15 mouse cellular contexts compared by ENCODE assay signal in genomic region chr3:41492031-41492726, GRCm38 (mm10).
DNase-seq lines count a peak whose midpoint lies in the region; ATAC-seq lines count a peak whose summit lies in the region.
"Had no signal": no experiment of that assay in that cellular context is flagged by ENCODE, and none has a peak within 500 bp of the region (broad histone marks: within the 10 kb centered on the region; RNA-seq: fewer than 3 reads in every experiment).

No protein-coding gene starts in this region.

- no peak for ATAC-seq in hindbrain, embryonic 16.5 days
- no peak for ATAC-seq in heart, embryonic 12.5 days (ENCODE audit: insufficient number of reproducible peaks, low FRiP score)
- ATAC-seq: forebrain, embryonic 16.5 days had no signal

- no peak overlapping the region for H3K9ac ChIP-seq in hindbrain, embryonic 16.5 days (ENCODE audit: low read depth, low read length)
- no peak overlapping the region for H3K9ac ChIP-seq in heart, embryonic 12.5 days
- H3K9ac ChIP-seq: hindbrain, embryonic 15.5 days; lung, embryonic 15.5 days; neural tube, embryonic 12.5 days had no signal

- H3K36me3 ChIP-seq in hindbrain, embryonic 16.5 days (ENCODE audit: control insufficient read depth, insufficient read depth, low read length): no peaks in the 10 kb centered on the region
- no peaks in the 10 kb centered on the region for H3K36me3 ChIP-seq in heart, embryonic 12.5 days
- H3K36me3 ChIP-seq: hindbrain, embryonic 15.5 days; lung, embryonic 15.5 days; neural tube, embryonic 12.5 days had no signal

- no peaks in the 10 kb centered on the region for H3K9me3 ChIP-seq in hindbrain, embryonic 16.5 days (ENCODE audit: control insufficient read depth, low read length)
- H3K9me3 ChIP-seq in heart, embryonic 12.5 days (replicated peaks): no peaks in the 10 kb centered on the region
- H3K9me3 ChIP-seq: hindbrain, embryonic 15.5 days; lung, embryonic 15.5 days; neural tube, embryonic 12.5 days had no signal

- 82% methylated on average over 3 of the region's 3 CpGs for WGBS in hindbrain, embryonic 16.5 days
- 76% methylated on average over 3 of the region's 3 CpGs for WGBS in heart, embryonic 12.5 days

- H3K27ac ChIP-seq in hindbrain, embryonic 16.5 days (ENCODE audit: low read depth, low read length): no peak overlapping the region
- no peak overlapping the region for H3K27ac ChIP-seq in heart, embryonic 12.5 days (ENCODE audit: poor library complexity, severe bottlenecking)
- H3K27ac ChIP-seq: hindbrain, embryonic 15.5 days; lung, embryonic 15.5 days; neural tube, embryonic 12.5 days had no signal

- H3K4me1 ChIP-seq in hindbrain, embryonic 16.5 days (ENCODE audit: control insufficient read depth, insufficient read depth, low read depth, low read length): no peaks in the 10 kb centered on the region
- H3K4me1 ChIP-seq in heart, embryonic 12.5 days (replicated peaks): peaks cover 14% of the 10 kb centered on the region; the same call in 1 of the 2 replicates
- H3K4me1 ChIP-seq: hindbrain, embryonic 15.5 days had no signal

- H3K4me2 ChIP-seq in hindbrain, embryonic 16.5 days (ENCODE audit: low read length): no peak overlapping the region
- no peak overlapping the region for H3K4me2 ChIP-seq in heart, embryonic 12.5 days
- H3K4me2 ChIP-seq: hindbrain, embryonic 15.5 days; lung, embryonic 15.5 days; neural tube, embryonic 12.5 days had no signal

- DNase-seq in kidney, adult 9 months: peak; percentile 40
- DNase-seq in kidney, postnatal 14 days: no peak
- peak; percentile 59 for DNase-seq in ovary, adult 18-20 months (ENCODE audit: low spot score)
- DNase-seq in ovary, postnatal 14 days (ENCODE audit: low spot score): no peak
- DNase-seq in adrenal gland, adult 2 months: peak; percentile 71
- no peak for DNase-seq in spleen, adult 18-20 months
- DNase-seq: gastrocnemius, postnatal 36 days; midbrain, embryonic 14.5 days; right cerebral cortex, postnatal 14 days had no signal

- no peaks in the 10 kb centered on the region for H3K27me3 ChIP-seq in hindbrain, embryonic 16.5 days (replicated peaks; ENCODE audit: control insufficient read depth, insufficient read depth, low read length)
- H3K27me3 ChIP-seq in heart, embryonic 12.5 days (replicated peaks): no peaks in the 10 kb centered on the region
- H3K27me3 ChIP-seq: hindbrain, embryonic 15.5 days; neural tube, embryonic 12.5 days had no signal

- no peak overlapping the region for H3K4me3 ChIP-seq in hindbrain, embryonic 16.5 days (ENCODE audit: low read length)
- H3K4me3 ChIP-seq in heart, embryonic 12.5 days: no peak overlapping the region
- H3K4me3 ChIP-seq: hindbrain, embryonic 15.5 days; lung, embryonic 15.5 days; neural tube, embryonic 12.5 days had no signal

Comparison
In these comparisons a context has a peak if more than half of its experiments do, and no peak if none do; other contexts are left out.
1. DNase-seq: peak in kidney, adult 9 months (single experiment), ovary, adult 18-20 months (single experiment) and adrenal gland, adult 2 months (single experiment); none in kidney, postnatal 14 days (single experiment), ovary, postnatal 14 days (single experiment) and spleen, adult 18-20 months (0 of 2).